Mouse (Mus musculus): Measurements from ENCODE around the gene Myo19. TPM values are rescaled to one million over a fixed set of nuclear protein-coding genes. Genes with fewer than 3 reads are reported as not detected.

Gene Myo19
- polyA plus RNA-seq, 1 experiment: 2.8 TPM

- no peak for TF ChIP-seq FLI1 (IDR thresholded peaks at IDR 0.05; ENCODE audit: low read length)
- no peak for TF ChIP-seq GATA1 (IDR thresholded peaks at IDR 0.05; ENCODE audit: borderline replicate concordance, low read length)
- H3K27me3 ChIP-seq (replicated peaks): no peaks in the 10 kb centered on the region
- no peaks in the 10 kb centered on the region for H3K9me3 ChIP-seq
- H3K36me3 ChIP-seq (replicated peaks; ENCODE audit: low read length): peaks cover 87% of the 10 kb centered on the region
- no peak overlapping the region for H3K4me3 ChIP-seq (replicated peaks)
- peaks cover 31% of the 10 kb centered on the region for H3K4me1 ChIP-seq
These were observed 30.5 kb downstream of the Myo19 start for GRCm38 (mm10) chr11:84910411-84910810.

- no peak overlapping the region for H3K4me3 ChIP-seq (replicated peaks)
- peaks cover 59% of the 10 kb centered on the region for H3K4me1 ChIP-seq
- H3K27me3 ChIP-seq (replicated peaks): no peaks in the 10 kb centered on the region
- TF ChIP-seq FLI1 (IDR thresholded peaks at IDR 0.05; ENCODE audit: low read length): no peak
- TF ChIP-seq GATA1 (IDR thresholded peaks at IDR 0.05; ENCODE audit: borderline replicate concordance, low read length): no peak
- peaks cover 46% of the 10 kb centered on the region for H3K36me3 ChIP-seq (replicated peaks; ENCODE audit: low read length)
- H3K9me3 ChIP-seq: no peaks in the 10 kb centered on the region
These were observed 34.7 kb downstream of the Myo19 start for GRCm38 (mm10) chr11:84914673-84915072.

- no peak for TF ChIP-seq GATA1 (IDR thresholded peaks at IDR 0.05; ENCODE audit: borderline replicate concordance, low read length)
- TF ChIP-seq FLI1 (IDR thresholded peaks at IDR 0.05; ENCODE audit: low read length): no peak
- Histone ChIP-seq H3K36me3 (replicated peaks; ENCODE audit: low read length) (peaks cover 32% of the 10 kb centered on the region), H3K4me3 (replicated peaks) (peak within 1 kb of the TSS; percentile 98), H3K27me3 (replicated peaks) (no peaks in the 10 kb centered on the region), H3K9me3 (no peaks in the 10 kb centered on the region), H3K4me1 (peaks cover 68% of the 10 kb centered on the region)
These were observed 36.2 kb downstream of the Myo19 start, which contains the start of gene Znhit3 for GRCm38 (mm10) chr11:84916053-84916702. Gene Znhit3, minus strand, starts transcription at chr11:84916366.

- H3K27me3 ChIP-seq (replicated peaks): peaks cover 1% of the 10 kb centered on the region
- H3K4me1 ChIP-seq: peaks cover 68% of the 10 kb centered on the region
- peak overlapping the region; percentile 98 for H3K4me3 ChIP-seq (replicated peaks)
- peaks cover 27% of the 10 kb centered on the region for H3K36me3 ChIP-seq (replicated peaks; ENCODE audit: low read length)
- H3K9me3 ChIP-seq: no peaks in the 10 kb centered on the region
- no peak for TF ChIP-seq FLI1 (IDR thresholded peaks at IDR 0.05; ENCODE audit: low read length)
- no peak for TF ChIP-seq GATA1 (IDR thresholded peaks at IDR 0.05; ENCODE audit: borderline replicate concordance, low read length)
These were observed 36.9 kb downstream of the Myo19 start for GRCm38 (mm10) chr11:84916703-84917300.

DNA sequence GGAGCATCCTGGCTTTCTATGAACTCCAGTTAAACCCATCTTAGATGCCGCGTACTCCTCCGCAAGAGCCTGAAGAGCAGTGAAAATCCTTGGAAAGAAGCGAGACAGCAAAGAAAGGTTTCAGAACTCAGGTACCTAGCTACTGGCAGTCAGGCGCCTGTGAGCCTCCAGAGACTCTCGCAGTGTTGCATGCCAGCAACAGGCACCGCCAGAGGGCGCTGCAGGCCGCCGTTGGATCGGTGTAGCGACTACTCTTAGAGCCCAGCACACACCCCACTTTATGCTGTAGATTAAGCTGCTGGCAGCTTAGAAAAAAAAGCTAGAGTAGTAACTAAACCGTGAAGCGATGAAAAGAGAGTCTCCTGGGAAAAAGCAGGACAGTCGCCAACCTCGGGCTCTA, 38.5 kb downstream of the Myo19 start:
- Histone ChIP-seq H3K9me3 (no peaks in the 10 kb centered on the region), H3K4me3 (replicated peaks) (peak overlapping the region; percentile 78), H3K4me1 (peaks cover 60% of the 10 kb centered on the region), H3K27me3 (replicated peaks) (peaks cover 16% of the 10 kb centered on the region), H3K36me3 (replicated peaks; ENCODE audit: low read length) (peaks cover 12% of the 10 kb centered on the region)
- TF ChIP-seq FLI1 (IDR thresholded peaks at IDR 0.05; ENCODE audit: low read length): no peak
- no peak for TF ChIP-seq GATA1 (IDR thresholded peaks at IDR 0.05; ENCODE audit: borderline replicate concordance, low read length)

DNA sequence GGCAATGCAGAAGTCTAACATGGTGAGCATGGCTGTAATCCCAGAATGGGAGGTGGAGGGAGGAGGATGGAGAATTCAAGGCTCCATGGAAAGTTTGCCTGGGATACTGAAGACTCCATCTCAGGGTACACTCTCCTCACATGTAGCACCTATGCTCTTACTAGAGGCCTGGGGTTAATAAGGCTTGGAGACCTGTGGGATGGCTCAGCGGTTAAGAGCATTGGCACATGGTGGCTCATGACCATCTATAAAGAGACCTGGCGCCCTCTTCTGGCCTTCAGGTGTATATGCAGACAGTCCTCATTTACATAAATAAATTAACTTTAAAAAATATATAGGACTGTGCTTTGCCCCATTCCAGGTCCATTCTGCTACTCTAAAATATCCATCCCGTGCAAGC, 39.3 kb downstream of the Myo19 start:
- H3K27me3 ChIP-seq (replicated peaks): peaks cover 18% of the 10 kb centered on the region
- H3K9me3 ChIP-seq: no peaks in the 10 kb centered on the region
- H3K4me1 ChIP-seq: peaks cover 52% of the 10 kb centered on the region
- TF ChIP-seq GATA1 (IDR thresholded peaks at IDR 0.05; ENCODE audit: borderline replicate concordance, low read length) (no peak), FLI1 (IDR thresholded peaks at IDR 0.05; ENCODE audit: low read length) (no peak)
- H3K4me3 ChIP-seq (replicated peaks): no peak overlapping the region
- H3K36me3 ChIP-seq (replicated peaks; ENCODE audit: low read length): peaks cover 4% of the 10 kb centered on the region

DNA sequence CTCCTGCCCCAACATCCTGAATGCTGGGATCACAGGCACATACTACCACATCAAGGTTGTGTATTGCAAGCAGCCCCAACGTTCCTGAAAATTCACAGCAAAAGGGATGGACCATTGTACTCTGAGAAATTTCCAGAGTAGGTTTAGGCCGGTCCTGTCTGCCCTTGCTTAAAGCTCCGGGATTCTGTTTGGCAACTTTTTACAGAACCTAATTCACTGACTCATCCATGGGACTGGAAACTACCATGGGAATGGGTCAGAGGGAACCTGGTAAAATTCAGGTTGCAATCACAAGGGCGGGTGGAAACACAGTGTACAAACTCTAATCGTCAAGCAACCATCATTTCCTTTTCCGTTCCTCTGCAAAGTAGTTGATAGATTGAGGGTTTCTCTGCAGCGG, 40.0 kb downstream of the Myo19 start:
- H3K36me3 ChIP-seq (replicated peaks; ENCODE audit: low read length): no peaks in the 10 kb centered on the region
- no peaks in the 10 kb centered on the region for H3K9me3 ChIP-seq
- TF ChIP-seq FLI1 (IDR thresholded peaks at IDR 0.05; ENCODE audit: low read length): no peak
- no peak for TF ChIP-seq GATA1 (IDR thresholded peaks at IDR 0.05; ENCODE audit: borderline replicate concordance, low read length)
- peaks cover 20% of the 10 kb centered on the region for H3K27me3 ChIP-seq (replicated peaks)
- peaks cover 45% of the 10 kb centered on the region for H3K4me1 ChIP-seq
- H3K4me3 ChIP-seq (replicated peaks): no peak overlapping the region

GRCm38 (mm10) chr11:84920981-84921380, 41.0 kb downstream of the Myo19 start:
- Histone ChIP-seq H3K27me3 (replicated peaks) (peaks cover 20% of the 10 kb centered on the region), H3K4me1 (peaks cover 37% of the 10 kb centered on the region), H3K36me3 (replicated peaks; ENCODE audit: low read length) (no peaks in the 10 kb centered on the region), H3K4me3 (replicated peaks) (no peak overlapping the region), H3K9me3 (no peaks in the 10 kb centered on the region)
- no peak for TF ChIP-seq GATA1 (IDR thresholded peaks at IDR 0.05; ENCODE audit: borderline replicate concordance, low read length)
- TF ChIP-seq FLI1 (IDR thresholded peaks at IDR 0.05; ENCODE audit: low read length): no peak

- no peaks in the 10 kb centered on the region for H3K9me3 ChIP-seq
- H3K4me1 ChIP-seq: no peaks in the 10 kb centered on the region
- no peak for TF ChIP-seq GATA1 (IDR thresholded peaks at IDR 0.05; ENCODE audit: borderline replicate concordance, low read length)
- TF ChIP-seq FLI1 (IDR thresholded peaks at IDR 0.05; ENCODE audit: low read length): no peak
- H3K27me3 ChIP-seq (replicated peaks): peaks cover 56% of the 10 kb centered on the region
- no peak overlapping the region for H3K4me3 ChIP-seq (replicated peaks)
- no peaks in the 10 kb centered on the region for H3K36me3 ChIP-seq (replicated peaks; ENCODE audit: low read length)
These were observed 52.3 kb downstream of the Myo19 start for GRCm38 (mm10) chr11:84932261-84932660.

GRCm38 (mm10) chr11:84939508-84940053, 59.6 kb downstream of the Myo19 start:
- no peak overlapping the region for H3K4me3 ChIP-seq (replicated peaks)
- H3K4me1 ChIP-seq: peaks cover 5% of the 10 kb centered on the region
- no peaks in the 10 kb centered on the region for H3K36me3 ChIP-seq (replicated peaks; ENCODE audit: low read length)
- TF ChIP-seq FLI1 (IDR thresholded peaks at IDR 0.05; ENCODE audit: low read length) (no peak), GATA1 (IDR thresholded peaks at IDR 0.05; ENCODE audit: borderline replicate concordance, low read length) (no peak)
- H3K9me3 ChIP-seq: no peaks in the 10 kb centered on the region
- peaks cover 53% of the 10 kb centered on the region for H3K27me3 ChIP-seq (replicated peaks)

Data from megakaryocyte, embryonic 14.5 days (primary cell).